Mouse (Mus musculus): ENCODE measurements around the gene Gm20716.

Gm20716 gene

GRCm38 (mm10) chr2:168242841-168243240 lies 12.7 kb upstream of the Gm20716 start:
- no peak overlapping the region for H3K4me3 ChIP-seq (replicated peaks; ENCODE audit: low read length)
- TF ChIP-seq CTCF (conservative IDR thresholded peaks at IDR 0.05; ENCODE audit: low read length) (no peak), NANOG (IDR thresholded peaks at IDR 0.05; ENCODE audit: borderline replicate concordance, low read length) (no peak), POU5F1 (IDR thresholded peaks at IDR 0.05; ENCODE audit: borderline replicate concordance, low read length) (no peak)
- H3K4me1 ChIP-seq (replicated peaks; ENCODE audit: low read depth, low read length): 0 out of 2 replicates have a peak, but pooled peaks cover 4% of the 10 kb centered on the region
- peaks cover 17% of the 10 kb centered on the region for H3K27me3 ChIP-seq (ENCODE audit: insufficient read depth, low read length)
- H3K36me3 ChIP-seq (ENCODE audit: insufficient read depth, low read length): no peaks in the 10 kb centered on the region
- no peaks in the 10 kb centered on the region for H3K9me3 ChIP-seq (ENCODE audit: low read length)

GRCm38 (mm10) chr2:168238335-168238734 lies 8.2 kb upstream of the Gm20716 start:
- Histone ChIP-seq H3K9me3 (ENCODE audit: low read length) (no peaks in the 10 kb centered on the region), H3K4me1 (replicated peaks; ENCODE audit: low read depth, low read length) (peaks cover 11% of the 10 kb centered on the region), H3K27me3 (ENCODE audit: insufficient read depth, low read length) (0 out of 2 replicates have a peak, but pooled peaks cover 14% of the 10 kb centered on the region), H3K36me3 (ENCODE audit: insufficient read depth, low read length) (peaks cover 10% of the 10 kb centered on the region), H3K4me3 (replicated peaks; ENCODE audit: low read length) (no peak overlapping the region)
- TF ChIP-seq NANOG (IDR thresholded peaks at IDR 0.05; ENCODE audit: borderline replicate concordance, low read length): no peak
- no peak for TF ChIP-seq CTCF (conservative IDR thresholded peaks at IDR 0.05; ENCODE audit: low read length)
- TF ChIP-seq POU5F1 (IDR thresholded peaks at IDR 0.05; ENCODE audit: borderline replicate concordance, low read length): no peak

GRCm38 (mm10) chr2:168233286-168233685 lies 3.1 kb upstream of the Gm20716 start:
- H3K4me1 ChIP-seq (replicated peaks; ENCODE audit: low read depth, low read length): peaks cover 40% of the 10 kb centered on the region
- H3K36me3 ChIP-seq (ENCODE audit: insufficient read depth, low read length): peaks cover 30% of the 10 kb centered on the region
- TF ChIP-seq CTCF (conservative IDR thresholded peaks at IDR 0.05; ENCODE audit: low read length) (no peak), NANOG (IDR thresholded peaks at IDR 0.05; ENCODE audit: borderline replicate concordance, low read length) (no peak), POU5F1 (IDR thresholded peaks at IDR 0.05; ENCODE audit: borderline replicate concordance, low read length) (no peak)
- H3K4me3 ChIP-seq (replicated peaks; ENCODE audit: low read length): no peak overlapping the region
- H3K27me3 ChIP-seq (ENCODE audit: insufficient read depth, low read length): 0 out of 2 replicates have a peak, but pooled peaks cover 3% of the 10 kb centered on the region
- no peaks in the 10 kb centered on the region for H3K9me3 ChIP-seq (ENCODE audit: low read length)

DNA sequence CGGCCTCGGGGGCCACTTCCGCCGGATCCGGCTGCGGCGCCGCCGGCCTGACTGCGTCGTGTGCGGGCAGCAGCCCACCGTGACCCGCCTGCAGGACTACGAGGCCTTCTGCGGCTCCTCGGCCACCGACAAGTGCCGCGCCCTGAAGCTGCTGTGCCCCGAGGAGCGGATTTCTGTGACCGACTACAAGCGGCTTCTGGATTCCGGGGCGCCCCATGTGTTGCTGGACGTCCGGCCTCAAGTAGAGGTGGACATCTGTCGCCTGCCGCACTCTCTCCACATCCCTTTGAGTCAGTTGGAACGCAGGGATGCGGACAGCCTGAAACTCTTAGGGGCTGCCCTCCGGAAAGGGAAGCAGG lies 1.3 kb upstream of the Gm20716 start:
- H3K4me1 ChIP-seq (replicated peaks; ENCODE audit: low read depth, low read length): peaks cover 47% of the 10 kb centered on the region
- no peak for TF ChIP-seq POU5F1 (IDR thresholded peaks at IDR 0.05; ENCODE audit: borderline replicate concordance, low read length)
- TF ChIP-seq CTCF (conservative IDR thresholded peaks at IDR 0.05; ENCODE audit: low read length): no peak
- no peak for TF ChIP-seq NANOG (IDR thresholded peaks at IDR 0.05; ENCODE audit: borderline replicate concordance, low read length)
- H3K4me3 ChIP-seq (replicated peaks; ENCODE audit: low read length): peak overlapping the region; percentile 100
- H3K9me3 ChIP-seq (ENCODE audit: low read length): no peaks in the 10 kb centered on the region
- H3K36me3 ChIP-seq (ENCODE audit: insufficient read depth, low read length): peaks cover 45% of the 10 kb centered on the region
- 0 out of 2 replicates have a peak, but pooled peaks cover 3% of the 10 kb centered on the region for H3K27me3 ChIP-seq (ENCODE audit: insufficient read depth, low read length)

DNA sequence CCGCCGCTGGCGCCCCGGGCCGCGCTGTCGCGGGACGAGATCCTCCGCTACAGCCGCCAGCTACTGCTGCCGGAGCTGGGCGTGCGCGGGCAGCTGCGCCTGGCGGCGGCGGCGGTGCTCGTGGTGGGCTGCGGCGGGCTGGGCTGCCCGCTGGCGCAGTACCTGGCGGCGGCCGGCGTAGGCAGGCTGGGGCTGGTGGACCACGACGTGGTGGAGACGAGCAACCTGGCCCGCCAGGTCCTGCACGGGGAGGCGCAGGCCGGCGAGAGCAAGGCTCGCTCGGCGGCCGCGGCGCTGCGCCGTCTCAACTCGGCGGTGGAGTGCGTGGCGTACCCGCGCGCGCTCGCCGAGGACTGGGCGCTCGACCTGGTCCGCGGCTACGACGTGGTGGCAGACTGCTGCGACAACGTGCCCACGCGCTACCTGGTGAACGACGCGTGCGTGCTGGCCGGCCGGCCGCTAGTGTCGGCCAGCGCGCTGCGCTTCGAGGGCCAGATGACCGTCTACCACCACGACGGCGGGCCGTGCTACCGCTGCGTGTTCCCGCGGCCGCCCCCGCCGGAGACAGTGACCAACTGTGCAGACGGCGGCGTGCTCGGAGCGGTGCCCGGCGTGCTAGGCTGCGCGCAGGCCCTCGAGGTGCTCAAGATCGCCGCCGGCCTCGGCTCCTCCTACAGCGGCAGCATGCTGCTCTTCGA lies 758 bp upstream of the Gm20716 start:
- peaks cover 47% of the 10 kb centered on the region for H3K4me1 ChIP-seq (replicated peaks; ENCODE audit: low read depth, low read length)
- no peak for TF ChIP-seq NANOG (IDR thresholded peaks at IDR 0.05; ENCODE audit: borderline replicate concordance, low read length)
- no peak for TF ChIP-seq CTCF (conservative IDR thresholded peaks at IDR 0.05; ENCODE audit: low read length)
- TF ChIP-seq POU5F1 (IDR thresholded peaks at IDR 0.05; ENCODE audit: borderline replicate concordance, low read length): no peak
- peak overlapping the region; percentile 100 for H3K4me3 ChIP-seq (replicated peaks; ENCODE audit: low read length)
- H3K9me3 ChIP-seq (ENCODE audit: low read length): no peaks in the 10 kb centered on the region
- 0 out of 2 replicates have a peak, but pooled peaks cover 3% of the 10 kb centered on the region for H3K27me3 ChIP-seq (ENCODE audit: insufficient read depth, low read length)
- peaks cover 50% of the 10 kb centered on the region for H3K36me3 ChIP-seq (ENCODE audit: insufficient read depth, low read length)

DNA sequence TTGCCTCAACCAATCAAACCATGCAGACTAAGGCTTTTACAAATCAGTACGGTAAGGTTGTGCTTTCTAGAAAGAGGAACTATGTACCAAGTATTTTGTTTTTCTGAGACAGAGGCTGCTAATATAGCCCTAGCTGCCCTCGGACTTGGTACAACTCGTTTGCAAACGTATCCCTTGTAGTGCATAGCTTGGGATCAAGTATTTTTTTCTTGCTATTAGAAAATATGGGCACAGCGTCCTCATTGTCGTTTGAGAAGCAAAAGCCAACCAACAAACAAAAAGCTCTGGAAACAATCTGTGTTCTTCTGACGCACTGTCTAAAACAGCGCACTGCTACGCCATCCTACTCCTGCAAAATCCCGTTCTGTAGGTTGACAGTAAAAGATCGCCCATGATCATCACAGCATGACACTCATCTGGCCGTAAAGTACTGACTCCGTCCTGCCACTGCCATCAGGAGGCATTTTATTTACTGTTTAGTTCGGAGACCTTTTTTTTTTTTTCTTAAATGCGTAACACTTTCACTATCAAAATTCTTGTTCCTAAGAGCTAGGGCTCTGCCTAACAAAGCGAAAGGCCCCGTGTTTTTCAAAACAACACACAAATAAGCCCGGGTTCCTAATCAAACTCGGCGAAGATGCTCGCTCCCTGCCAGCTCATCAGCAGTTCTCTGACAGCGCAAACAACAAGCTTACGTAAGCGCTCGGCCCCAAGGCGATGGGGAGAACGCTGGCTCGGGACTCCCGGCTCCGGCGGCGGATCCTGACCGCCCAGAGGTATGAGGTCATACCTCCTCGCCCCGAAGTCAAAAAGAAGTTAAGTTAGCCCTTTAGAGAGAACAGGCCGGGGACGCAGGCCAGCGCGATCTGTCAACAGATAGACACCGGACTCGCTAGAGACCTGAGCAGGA lies 793 bp downstream of the Gm20716 start:
- H3K27me3 ChIP-seq (ENCODE audit: insufficient read depth, low read length): 0 out of 2 replicates have a peak, but pooled peaks cover 3% of the 10 kb centered on the region
- H3K36me3 ChIP-seq (ENCODE audit: insufficient read depth, low read length): peaks cover 66% of the 10 kb centered on the region
- H3K9me3 ChIP-seq (ENCODE audit: low read length): no peaks in the 10 kb centered on the region
- TF ChIP-seq CTCF (conservative IDR thresholded peaks at IDR 0.05; ENCODE audit: low read length): no peak
- no peak for TF ChIP-seq NANOG (IDR thresholded peaks at IDR 0.05; ENCODE audit: borderline replicate concordance, low read length)
- TF ChIP-seq POU5F1 (IDR thresholded peaks at IDR 0.05; ENCODE audit: borderline replicate concordance, low read length): no peak
- H3K4me1 ChIP-seq (replicated peaks; ENCODE audit: low read depth, low read length): peaks cover 47% of the 10 kb centered on the region
- peak overlapping the region; percentile 100 for H3K4me3 ChIP-seq (replicated peaks; ENCODE audit: low read length)

- Histone ChIP-seq H3K4me1 (replicated peaks; ENCODE audit: low read depth, low read length) (peaks cover 7% of the 10 kb centered on the region), H3K4me3 (replicated peaks; ENCODE audit: low read length) (no peak overlapping the region), H3K36me3 (ENCODE audit: insufficient read depth, low read length) (peaks cover 92% of the 10 kb centered on the region), H3K27me3 (ENCODE audit: insufficient read depth, low read length) (no peaks in the 10 kb centered on the region), H3K9me3 (ENCODE audit: low read length) (no peaks in the 10 kb centered on the region)
- no peak for TF ChIP-seq NANOG (IDR thresholded peaks at IDR 0.05; ENCODE audit: borderline replicate concordance, low read length)
Measured at GRCm38 (mm10) chr2:168223326-168223725, 6.8 kb downstream of the Gm20716 start.

DNA sequence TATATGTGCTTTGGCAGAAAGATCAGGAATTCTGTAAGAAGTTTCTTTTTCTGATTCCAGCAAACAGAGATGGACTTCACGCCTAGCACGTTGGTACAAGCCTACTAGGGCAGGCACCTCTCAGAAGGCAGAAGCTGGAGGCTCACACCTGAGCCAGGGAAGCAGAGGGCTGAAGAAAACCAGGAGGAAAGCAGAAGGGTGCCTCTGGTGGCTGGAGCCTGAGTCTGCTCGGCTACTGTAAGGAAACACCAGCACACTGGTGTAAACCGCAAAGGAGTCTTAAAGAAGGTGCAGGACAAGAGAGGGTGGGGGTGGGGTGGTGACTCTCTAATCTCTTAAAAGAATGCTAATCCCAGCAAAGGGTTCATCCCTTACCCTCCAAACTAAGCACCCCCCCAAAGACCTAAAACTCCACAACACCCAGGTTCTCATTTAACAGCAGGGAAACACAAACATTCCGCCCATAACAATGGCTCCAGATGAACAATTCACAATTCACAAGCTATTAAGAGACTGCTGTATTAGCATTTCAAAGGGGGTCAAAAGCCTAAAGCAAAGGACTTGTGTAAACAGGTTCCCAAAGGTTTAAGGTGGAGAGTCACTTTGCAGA lies 16.3 kb downstream of the Gm20716 start:
- Histone ChIP-seq H3K4me3 (replicated peaks; ENCODE audit: low read length) (no peak overlapping the region), H3K4me1 (replicated peaks; ENCODE audit: low read depth, low read length) (peaks cover 25% of the 10 kb centered on the region), H3K9me3 (ENCODE audit: low read length) (no peaks in the 10 kb centered on the region; the same call in 1 of the 2 replicates), H3K36me3 (ENCODE audit: insufficient read depth, low read length) (peaks cover 92% of the 10 kb centered on the region), H3K27me3 (ENCODE audit: insufficient read depth, low read length) (peaks cover 20% of the 10 kb centered on the region)
- TF ChIP-seq NANOG (IDR thresholded peaks at IDR 0.05; ENCODE audit: borderline replicate concordance, low read length): peak; percentile 99
- peak; percentile 26; the same call in 1 of the 2 replicates for TF ChIP-seq CTCF (conservative IDR thresholded peaks at IDR 0.05; ENCODE audit: low read length)
- TF ChIP-seq POU5F1 (IDR thresholded peaks at IDR 0.05; ENCODE audit: borderline replicate concordance, low read length): peak; percentile 97

Measured in E14TG2a.4 (cell line).